Mouse (Mus musculus) intestine, embryonic 16.5 days (tissue): ENCODE results near the gene Tecpr1. TPM values are rescaled to one million over a fixed set of nuclear protein-coding genes. Genes with fewer than 3 reads are reported as not detected.

ENCODE experiments used
- ATAC-seq: fragments of 200-750 bp; cut with Nextera tagmentation; 2 replicates; pipeline ENCODE4 v1.8.0; 2017; ENCODE audit warnings: moderate TSS enrichment, moderate library complexity
- H3K27ac ChIP-seq: fragments of 300-500 bp; sonication (generic); 2 replicates; pipeline ENCODE4 v1.5.1; 2014; ENCODE audit warnings: mild to moderate bottlenecking, low read length
- H3K27me3 ChIP-seq: fragments of 300-500 bp; sonication (generic); replicated peaks from 2 replicates; pipeline ENCODE4 v1.6.1; 2014; ENCODE audit warnings: low read length, control low read depth, mixed read lengths; ENCODE audit not compliant: control insufficient read depth, insufficient read depth
- H3K36me3 ChIP-seq: fragments of 300-500 bp; sonication (generic); 2 replicates; pipeline ENCODE4 v1.6.1; 2014; ENCODE audit warnings: low read length, control low read depth; ENCODE audit not compliant: control insufficient read depth, insufficient read depth
- H3K4me1 ChIP-seq: fragments of 300-500 bp; sonication (generic); 2 replicates; pipeline ENCODE4 v1.6.1; 2014; ENCODE audit warnings: low read length, control low read depth, mixed read lengths; ENCODE audit not compliant: control insufficient read depth, insufficient read depth
- H3K4me2 ChIP-seq: fragments of 300-500 bp; sonication (generic); 2 replicates; pipeline ENCODE4 v1.6.1; 2014; ENCODE audit warnings: low read depth, low read length, control low read depth
- H3K4me3 ChIP-seq: fragments of 300-500 bp; sonication (generic); 2 replicates; pipeline ENCODE4 v1.5.1; 2014; ENCODE audit warnings: mild to moderate bottlenecking, low read length
- H3K9ac ChIP-seq: fragments of 300-500 bp; sonication (generic); 2 replicates; pipeline ENCODE4 v1.6.1; 2014; ENCODE audit warnings: low read depth, low read length
- H3K9me3 ChIP-seq: fragments of 300-500 bp; sonication (generic); 2 replicates; pipeline ENCODE4 v1.6.1; 2016; ENCODE audit warnings: low read length, control low read depth; ENCODE audit not compliant: control insufficient read depth
- WGBS: fragments of 180-500 bp; shearing (Covaris S2); extraction: QIAGEN DNeasy Blood & Tissue Kit; methylation state at CpG from one replicate; pipeline ENCODE4 v1.1.7; 2014; 5-methylcytosine and 5-hydroxymethylcytosine counted together
- polyA plus RNA-seq: library from polyadenylated mRNA; unstranded; fragments of >200 nt; fragmentation: Nextera tagmentation; extraction: Ambion mirVana; gene quantifications from 2 replicates; pipeline ENCODE4 v1.2.1, GENCODE M21; 2015

The Tecpr1 gene
- polyA plus RNA-seq, 1 experiment from 2014 or later = 19.3 TPM

GRCm38 (mm10) chr5:144245592-144245991 is 22.2 kb upstream of the Tecpr1 start:
- WGBS = 65% methylated on average over 2 of the region's 2 CpGs
- Histone ChIP-seq H3K27me3 (no peaks in the 10 kb centered on the region), H3K27ac (no peak overlapping the region), H3K36me3 (no peaks in the 10 kb centered on the region), H3K4me3 (no peak overlapping the region), H3K9ac (no peak overlapping the region), H3K9me3 (0 out of 2 replicates have a peak, but pooled peaks cover 5% of the 10 kb centered on the region), H3K4me2 (no peak overlapping the region), H3K4me1 (peaks cover 6% of the 10 kb centered on the region; the same call in 1 of the 2 replicates)
- no peak for ATAC-seq

GRCm38 (mm10) chr5:144243901-144244487 is 20.6 kb upstream of the Tecpr1 start, which contains the start of gene Bri3:
Bri3 (plus strand) TSS chr5:144244437.
- ATAC-seq = no peak
- H3K36me3 ChIP-seq = no peaks in the 10 kb centered on the region
- peaks cover 6% of the 10 kb centered on the region; the same call in 1 of the 2 replicates for H3K4me1 ChIP-seq
- H3K9me3 ChIP-seq = no peaks in the 10 kb centered on the region
- no peaks in the 10 kb centered on the region for H3K27me3 ChIP-seq
- 90% methylated on average over 7 of the region's 7 CpGs for WGBS
- no peak within 1 kb of the TSS for H3K9ac ChIP-seq
- H3K4me3 ChIP-seq = no peak within 1 kb of the TSS
- no peak within 1 kb of the TSS for H3K4me2 ChIP-seq
- H3K27ac ChIP-seq = no peak within 1 kb of the TSS

- Histone ChIP-seq H3K27me3 (no peaks in the 10 kb centered on the region), H3K9ac (no peak overlapping the region), H3K4me2 (no peak overlapping the region), H3K4me1 (no peaks in the 10 kb centered on the region), H3K36me3 (no peaks in the 10 kb centered on the region), H3K27ac (no peak overlapping the region), H3K9me3 (no peaks in the 10 kb centered on the region), H3K4me3 (no peak overlapping the region)
- ATAC-seq = no peak
- 75% methylated on average over 1 of the region's 1 CpGs for WGBS
Observed at GRCm38 (mm10) chr5:144238969-144239368, 15.6 kb upstream of the Tecpr1 start.

- Histone ChIP-seq H3K4me1 (no peaks in the 10 kb centered on the region), H3K27ac (no peak overlapping the region), H3K9me3 (no peaks in the 10 kb centered on the region), H3K4me3 (no peak overlapping the region), H3K27me3 (no peaks in the 10 kb centered on the region), H3K9ac (no peak overlapping the region), H3K36me3 (no peaks in the 10 kb centered on the region), H3K4me2 (no peak overlapping the region)
- WGBS = 84% methylated on average over 7 of the region's 7 CpGs
- ATAC-seq = no peak
Observed at GRCm38 (mm10) chr5:144234714-144235113, 11.3 kb upstream of the Tecpr1 start.

- Histone ChIP-seq H3K36me3 (no peaks in the 10 kb centered on the region), H3K9ac (no peak overlapping the region), H3K27ac (no peak overlapping the region), H3K27me3 (no peaks in the 10 kb centered on the region), H3K9me3 (no peaks in the 10 kb centered on the region), H3K4me1 (no peaks in the 10 kb centered on the region), H3K4me2 (no peak overlapping the region), H3K4me3 (no peak overlapping the region)
- no peak for ATAC-seq
- WGBS = 68% methylated on average over 6 of the region's 6 CpGs
Observed at GRCm38 (mm10) chr5:144234222-144234621, 10.8 kb upstream of the Tecpr1 start.

GRCm38 (mm10) chr5:144232531-144232930 is 9.1 kb upstream of the Tecpr1 start:
- no peak overlapping the region for H3K9ac ChIP-seq
- no peaks in the 10 kb centered on the region for H3K9me3 ChIP-seq
- no peaks in the 10 kb centered on the region for H3K4me1 ChIP-seq
- 85% methylated on average over 5 of the region's 5 CpGs for WGBS
- H3K4me2 ChIP-seq = no peak overlapping the region
- H3K36me3 ChIP-seq = no peaks in the 10 kb centered on the region
- no peaks in the 10 kb centered on the region for H3K27me3 ChIP-seq
- no peak for ATAC-seq
- no peak overlapping the region for H3K4me3 ChIP-seq
- H3K27ac ChIP-seq = no peak overlapping the region

- Histone ChIP-seq H3K4me2 (no peak overlapping the region), H3K9ac (no peak overlapping the region), H3K4me1 (no peaks in the 10 kb centered on the region), H3K27ac (no peak overlapping the region), H3K36me3 (no peaks in the 10 kb centered on the region), H3K27me3 (no peaks in the 10 kb centered on the region), H3K4me3 (no peak overlapping the region), H3K9me3 (no peaks in the 10 kb centered on the region)
- ATAC-seq = no peak
- 87% methylated on average over 1 of the region's 1 CpGs for WGBS
Observed at GRCm38 (mm10) chr5:144231410-144231809, 8.0 kb upstream of the Tecpr1 start.

GRCm38 (mm10) chr5:144230216-144230615 is 6.8 kb upstream of the Tecpr1 start:
- Histone ChIP-seq H3K4me3 (no peak overlapping the region), H3K4me2 (no peak overlapping the region), H3K4me1 (no peaks in the 10 kb centered on the region), H3K9me3 (no peaks in the 10 kb centered on the region), H3K27me3 (no peaks in the 10 kb centered on the region), H3K27ac (no peak overlapping the region), H3K36me3 (no peaks in the 10 kb centered on the region), H3K9ac (no peak overlapping the region)
- WGBS = 81% methylated on average over 7 of the region's 7 CpGs
- ATAC-seq = no peak

- no peak overlapping the region for H3K4me2 ChIP-seq
- H3K4me1 ChIP-seq = peaks cover 6% of the 10 kb centered on the region; the same call in 1 of the 2 replicates
- no peak overlapping the region for H3K9ac ChIP-seq
- 28% methylated on average over 11 of the region's 11 CpGs for WGBS
- H3K4me3 ChIP-seq = no peak overlapping the region
- H3K27ac ChIP-seq = no peak overlapping the region
- H3K9me3 ChIP-seq = no peaks in the 10 kb centered on the region
- no peak for ATAC-seq
- H3K36me3 ChIP-seq = no peaks in the 10 kb centered on the region
- no peaks in the 10 kb centered on the region for H3K27me3 ChIP-seq
Observed at GRCm38 (mm10) chr5:144226220-144226619, 2.8 kb upstream of the Tecpr1 start.
